Mouse (Mus musculus): ENCODE results near the gene Gm30083. TPM values are rescaled to one million over a fixed set of nuclear protein-coding genes. Genes with fewer than 3 reads are reported as not detected.

The Gm30083 gene
- not detected in 2 replicates for polyA plus RNA-seq (2016; fragmentation: Nextera tagmentation; extraction: Ambion mirVana)

- no peaks in the 10 kb centered on the region for H3K27me3 ChIP-seq
- 93% methylated on average over 3 of the region's 3 CpGs for WGBS
- H3K9me3 ChIP-seq (replicated peaks): no peaks in the 10 kb centered on the region
- H3K27ac ChIP-seq: no peak within 1 kb of the TSS
- H3K4me2 ChIP-seq (replicated peaks): no peak within 1 kb of the TSS
- no peak within 1 kb of the TSS for H3K4me3 ChIP-seq
- ATAC-seq (ENCODE audit: low FRiP score): no peak
- H3K36me3 ChIP-seq: no peaks in the 10 kb centered on the region
- no peak within 1 kb of the TSS for H3K9ac ChIP-seq
- no peaks in the 10 kb centered on the region for H3K4me1 ChIP-seq
Observed at GRCm38 (mm10) chr14:34015063-34015462, at the start of gene Gm30083. Gene Gm30083, minus strand, starts transcription at chr14:34015182.

- Histone ChIP-seq H3K27ac (no peak within 1 kb of the TSS), H3K4me2 (replicated peaks) (no peak within 1 kb of the TSS), H3K9me3 (replicated peaks) (no peaks in the 10 kb centered on the region; the same call in 1 of the 2 replicates), H3K9ac (no peak within 1 kb of the TSS), H3K27me3 (no peaks in the 10 kb centered on the region), H3K4me3 (no peak within 1 kb of the TSS), H3K36me3 (no peaks in the 10 kb centered on the region), H3K4me1 (no peaks in the 10 kb centered on the region)
- ATAC-seq (ENCODE audit: low FRiP score): no peak
- 95% methylated on average over 6 of the region's 6 CpGs for WGBS
Observed at GRCm38 (mm10) chr14:34052516-34052915, 37.5 kb upstream of the Gm30083 start, which contains the start of gene Antxrl. Gene Antxrl, plus strand, starts transcription at chr14:34052707.

DNA sequence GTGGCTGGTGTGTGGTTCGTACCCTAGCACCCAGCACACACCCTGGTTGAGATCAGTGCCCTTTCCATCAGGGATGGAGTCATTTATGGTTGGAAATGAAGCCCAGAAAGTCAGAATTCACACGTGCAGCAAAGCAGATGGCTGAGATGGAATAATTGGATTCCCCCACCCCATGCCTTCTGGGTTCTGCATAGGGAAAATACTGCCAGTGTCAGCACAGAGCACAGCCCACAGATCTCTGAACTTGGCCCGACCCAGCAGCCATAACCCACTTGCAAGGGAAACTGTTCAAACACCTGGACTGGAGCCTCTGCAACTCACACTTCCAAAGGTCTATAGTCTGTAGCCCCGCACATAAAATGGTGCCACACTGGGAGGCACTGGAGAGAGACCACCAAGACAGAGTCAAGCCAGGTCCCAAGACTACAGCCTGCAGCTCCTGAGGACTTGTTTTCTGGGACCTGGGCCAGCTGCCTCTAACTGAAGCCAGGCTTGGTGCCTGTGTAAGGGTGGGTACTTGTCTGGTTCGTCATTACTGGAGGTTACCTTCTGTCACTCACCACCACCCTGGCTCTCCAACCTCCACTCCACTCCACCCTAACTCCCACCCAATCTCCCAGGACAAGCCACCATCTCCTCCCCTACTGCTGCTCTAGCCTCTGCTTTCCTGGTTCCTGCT is 35.3 kb upstream of the Gm30083 start:
- no peaks in the 10 kb centered on the region for H3K4me1 ChIP-seq
- no peak overlapping the region for H3K27ac ChIP-seq
- H3K27me3 ChIP-seq: no peaks in the 10 kb centered on the region
- H3K36me3 ChIP-seq: no peaks in the 10 kb centered on the region
- WGBS: 74% methylated on average over 5 of the region's 5 CpGs
- no peak overlapping the region for H3K4me2 ChIP-seq (replicated peaks)
- no peak overlapping the region for H3K9ac ChIP-seq
- no peaks in the 10 kb centered on the region for H3K9me3 ChIP-seq (replicated peaks)
- no peak for ATAC-seq (ENCODE audit: low FRiP score)
- no peak overlapping the region for H3K4me3 ChIP-seq

DNA sequence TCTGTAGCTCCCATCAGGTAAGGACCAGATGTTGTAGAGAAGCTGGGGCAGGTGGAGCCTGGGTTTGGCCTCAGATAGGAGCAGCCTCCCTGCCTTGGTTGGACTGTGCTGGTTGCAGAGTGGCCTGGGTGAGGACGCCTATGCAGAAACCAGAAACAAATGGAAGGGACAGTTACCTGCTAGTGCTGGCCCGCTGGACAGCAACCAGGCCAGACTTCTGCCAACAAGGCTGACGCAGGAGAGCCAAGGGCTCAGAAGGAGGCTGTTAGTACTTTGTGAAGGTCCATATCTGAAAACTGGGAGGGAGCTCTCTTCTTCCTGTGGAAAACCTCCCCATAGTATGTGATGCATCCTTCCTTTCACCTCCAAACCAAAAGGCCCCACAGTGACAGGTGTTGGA is 28.4 kb upstream of the Gm30083 start:
- H3K9ac ChIP-seq: no peak overlapping the region
- no peak overlapping the region for H3K4me3 ChIP-seq
- H3K36me3 ChIP-seq: no peaks in the 10 kb centered on the region
- H3K4me2 ChIP-seq (replicated peaks): no peak overlapping the region
- no peak overlapping the region for H3K27ac ChIP-seq
- 72% methylated on average over 3 of the region's 3 CpGs for WGBS
- H3K9me3 ChIP-seq (replicated peaks): no peaks in the 10 kb centered on the region
- no peaks in the 10 kb centered on the region for H3K4me1 ChIP-seq
- no peak for ATAC-seq (ENCODE audit: low FRiP score)
- H3K27me3 ChIP-seq: no peaks in the 10 kb centered on the region

- Histone ChIP-seq H3K27ac (no peak overlapping the region), H3K36me3 (no peaks in the 10 kb centered on the region), H3K4me3 (no peak overlapping the region), H3K4me1 (no peaks in the 10 kb centered on the region), H3K27me3 (no peaks in the 10 kb centered on the region), H3K4me2 (replicated peaks) (no peak overlapping the region), H3K9me3 (replicated peaks) (no peaks in the 10 kb centered on the region), H3K9ac (no peak overlapping the region)
- no peak for ATAC-seq (ENCODE audit: low FRiP score)
- WGBS: 85% methylated on average over 4 of the region's 4 CpGs
Observed at GRCm38 (mm10) chr14:34041241-34041640, 26.3 kb upstream of the Gm30083 start.

GRCm38 (mm10) chr14:34033841-34034610 is 19.0 kb upstream of the Gm30083 start:
- Histone ChIP-seq H3K4me1 (no peaks in the 10 kb centered on the region), H3K9ac (no peak overlapping the region), H3K4me3 (no peak overlapping the region), H3K36me3 (no peaks in the 10 kb centered on the region), H3K9me3 (replicated peaks) (no peaks in the 10 kb centered on the region), H3K27ac (no peak overlapping the region), H3K4me2 (replicated peaks) (no peak overlapping the region), H3K27me3 (no peaks in the 10 kb centered on the region)
- ATAC-seq (ENCODE audit: low FRiP score): no peak
- WGBS: 88% methylated on average over 8 of the region's 8 CpGs

DNA sequence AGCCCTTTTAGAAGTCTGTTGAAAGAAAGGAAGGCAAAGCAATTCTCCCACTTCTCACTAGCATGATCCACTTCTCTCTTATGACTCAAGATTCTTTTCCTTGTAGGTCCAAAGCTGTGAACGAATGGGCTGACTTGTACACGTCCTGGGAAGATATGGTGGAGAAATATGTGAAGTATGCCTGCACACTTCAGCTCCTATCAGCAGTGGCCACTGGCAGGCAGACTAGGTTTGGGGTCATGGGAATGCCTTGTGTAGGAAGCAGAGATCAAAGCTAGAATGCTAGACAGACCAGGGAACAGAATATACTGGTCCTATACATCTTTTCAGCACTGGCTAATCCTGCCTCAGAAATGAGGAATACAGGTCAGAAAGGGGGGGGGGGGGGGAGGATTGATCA is 11.7 kb upstream of the Gm30083 start:
- 74% methylated on average over 2 of the region's 2 CpGs for WGBS
- no peak overlapping the region for H3K4me3 ChIP-seq
- ATAC-seq (ENCODE audit: low FRiP score): no peak
- no peak overlapping the region for H3K9ac ChIP-seq
- 0 out of 2 replicates have a peak, but pooled peaks cover 4% of the 10 kb centered on the region for H3K9me3 ChIP-seq (replicated peaks)
- no peaks in the 10 kb centered on the region for H3K27me3 ChIP-seq
- H3K27ac ChIP-seq: no peak overlapping the region
- H3K4me2 ChIP-seq (replicated peaks): no peak overlapping the region
- no peaks in the 10 kb centered on the region for H3K36me3 ChIP-seq
- H3K4me1 ChIP-seq: no peaks in the 10 kb centered on the region

DNA sequence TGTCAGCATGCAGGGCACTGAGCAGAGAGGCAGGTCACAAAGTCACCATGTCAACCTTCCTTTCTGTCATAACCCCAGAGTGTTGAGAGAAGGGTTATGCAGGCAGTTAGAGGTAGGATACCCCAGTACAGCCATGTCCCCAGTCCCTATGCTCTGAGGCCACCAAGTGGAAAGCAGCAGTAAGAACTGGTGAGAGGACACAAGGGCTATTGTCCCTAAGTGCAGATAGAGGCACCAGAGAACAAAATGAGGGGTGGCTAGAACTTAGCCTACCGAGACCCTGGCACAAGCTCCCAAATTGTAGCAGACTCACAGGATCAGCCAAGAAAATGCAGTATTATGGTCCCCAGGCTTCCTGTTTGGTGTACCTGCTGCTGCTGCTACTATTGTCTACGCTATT is 2.0 kb upstream of the Gm30083 start:
- no peak overlapping the region for H3K4me2 ChIP-seq (replicated peaks)
- no peak overlapping the region for H3K9ac ChIP-seq
- H3K27me3 ChIP-seq: no peaks in the 10 kb centered on the region
- WGBS: 87% methylated on average over 2 of the region's 2 CpGs
- H3K4me3 ChIP-seq: no peak overlapping the region
- H3K4me1 ChIP-seq: no peaks in the 10 kb centered on the region
- H3K27ac ChIP-seq: no peak overlapping the region
- ATAC-seq (ENCODE audit: low FRiP score): no peak
- no peaks in the 10 kb centered on the region for H3K36me3 ChIP-seq
- H3K9me3 ChIP-seq (replicated peaks): no peaks in the 10 kb centered on the region

GRCm38 (mm10) chr14:34016381-34016780 is 1.4 kb upstream of the Gm30083 start, which contains the start of gene Gm5460:
Gene Gm5460, plus strand, starts transcription at chr14:34016758.
- Histone ChIP-seq H3K36me3 (no peaks in the 10 kb centered on the region), H3K4me2 (replicated peaks) (no peak within 1 kb of the TSS), H3K4me1 (no peaks in the 10 kb centered on the region), H3K9me3 (replicated peaks) (no peaks in the 10 kb centered on the region), H3K27me3 (no peaks in the 10 kb centered on the region), H3K4me3 (no peak within 1 kb of the TSS), H3K27ac (no peak within 1 kb of the TSS), H3K9ac (no peak within 1 kb of the TSS)
- ATAC-seq (ENCODE audit: low FRiP score): no peak
- 91% methylated on average over 4 of the region's 4 CpGs for WGBS

GRCm38 (mm10) chr14:34002358-34002757 is 12.6 kb downstream of the Gm30083 start:
- WGBS: 89% methylated on average over 5 of the region's 5 CpGs
- no peak overlapping the region for H3K9ac ChIP-seq
- no peaks in the 10 kb centered on the region for H3K4me1 ChIP-seq
- ATAC-seq (ENCODE audit: low FRiP score): no peak
- H3K27ac ChIP-seq: no peak overlapping the region
- H3K9me3 ChIP-seq (replicated peaks): no peaks in the 10 kb centered on the region
- no peaks in the 10 kb centered on the region for H3K36me3 ChIP-seq
- no peaks in the 10 kb centered on the region for H3K27me3 ChIP-seq
- H3K4me3 ChIP-seq: no peak overlapping the region
- no peak overlapping the region for H3K4me2 ChIP-seq (replicated peaks)

GRCm38 (mm10) chr14:34001445-34001844 is 13.5 kb downstream of the Gm30083 start:
- no peaks in the 10 kb centered on the region for H3K27me3 ChIP-seq
- H3K9me3 ChIP-seq (replicated peaks): no peaks in the 10 kb centered on the region
- no peak overlapping the region for H3K4me2 ChIP-seq (replicated peaks)
- ATAC-seq (ENCODE audit: low FRiP score): no peak
- no peak overlapping the region for H3K9ac ChIP-seq
- no peak overlapping the region for H3K27ac ChIP-seq
- no peak overlapping the region for H3K4me3 ChIP-seq
- H3K36me3 ChIP-seq: no peaks in the 10 kb centered on the region
- no peaks in the 10 kb centered on the region for H3K4me1 ChIP-seq

GRCm38 (mm10) chr14:34000076-34000475 is 14.9 kb downstream of the Gm30083 start:
- no peaks in the 10 kb centered on the region for H3K9me3 ChIP-seq (replicated peaks)
- H3K4me3 ChIP-seq: no peak overlapping the region
- no peaks in the 10 kb centered on the region for H3K27me3 ChIP-seq
- no peak overlapping the region for H3K4me2 ChIP-seq (replicated peaks)
- H3K9ac ChIP-seq: no peak overlapping the region
- H3K27ac ChIP-seq: no peak overlapping the region
- H3K4me1 ChIP-seq: no peaks in the 10 kb centered on the region
- H3K36me3 ChIP-seq: no peaks in the 10 kb centered on the region
- ATAC-seq (ENCODE audit: low FRiP score): no peak

DNA sequence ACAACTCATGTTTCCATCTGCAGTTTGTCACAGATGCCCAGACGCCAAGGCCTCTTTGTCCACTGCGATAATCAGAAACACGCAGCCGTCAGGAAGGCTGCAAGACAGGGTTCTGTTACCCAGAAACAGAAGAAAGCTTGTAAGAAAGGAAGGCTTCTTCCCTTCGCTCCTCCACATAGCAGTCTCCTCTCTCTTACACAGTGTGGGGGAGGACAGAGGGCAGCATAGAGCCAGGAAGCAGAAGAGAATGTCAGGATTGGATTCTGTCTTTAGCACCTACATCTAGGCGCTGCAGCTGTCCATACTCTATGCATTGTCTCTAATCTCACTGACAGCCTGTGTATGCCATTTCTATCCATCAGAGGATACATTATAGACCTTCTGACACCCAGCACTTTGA is 17.6 kb downstream of the Gm30083 start:
- H3K4me1 ChIP-seq: no peaks in the 10 kb centered on the region
- H3K4me3 ChIP-seq: no peak overlapping the region
- H3K27me3 ChIP-seq: no peaks in the 10 kb centered on the region
- no peak overlapping the region for H3K27ac ChIP-seq
- H3K9ac ChIP-seq: no peak overlapping the region
- no peak overlapping the region for H3K4me2 ChIP-seq (replicated peaks)
- ATAC-seq (ENCODE audit: low FRiP score): no peak
- H3K36me3 ChIP-seq: no peaks in the 10 kb centered on the region
- 72% methylated on average over 6 of the region's 6 CpGs for WGBS
- no peaks in the 10 kb centered on the region for H3K9me3 ChIP-seq (replicated peaks)

Data from hindbrain, embryonic 12.5 days (tissue).